Mouse (Mus musculus) gastrocnemius, postnatal 14 days (tissue): ENCODE measurements around the gene Agtrap. TPM values are rescaled to one million over a fixed set of nuclear protein-coding genes. Genes with fewer than 3 reads are reported as not detected.
"Not testable (repeated sequence)": the region's sequence is repeated elsewhere in the genome, so short reads cannot be mapped to it uniquely, and the experiment has no call there.

Source experiments
- DNase-seq: peaks from one replicate; pipeline ENCODE4 v3.0.0; 2021; ENCODE audit warnings: mixed read lengths
- intact Hi-C: fragments of 180-260 bp; cut with DNase I; formaldehyde crosslinking; loops from one replicate; pipeline ENCODE4 v1.15.1; 2025; ENCODE audit warnings: low total_unique reads
- long read RNA-seq, 2 experiments: library from polyadenylated mRNA; stranded (forward); transcript quantifications; one replicate each; pipeline ENCODE4 v2.0.0; 2021
- total RNA-seq, 2 experiments: library from RNA; stranded (reverse); gene quantifications; 2 replicates each; pipeline ENCODE4 v1.2.3; 2021

The Agtrap gene
- 10 to 100 TPM; 12.3 to 14.7 TPM for total RNA-seq
- long read RNA-seq, experiment 1, transcript Agtrap-201 (5 exons, 3,996 nt): major isoform, 9 of 15 reads
- long read RNA-seq, experiment 1, partial matches to known transcripts: 0 of 15 reads
- long read RNA-seq, experiment 1, other reads (novel, unspliced or antisense): 6 of 15 reads
- long read RNA-seq, experiment 2, transcript Agtrap-201 (5 exons, 3,996 nt): major isoform, 10 of 20 reads
- long read RNA-seq, experiment 2, partial matches to known transcripts: 0 of 20 reads
- long read RNA-seq, experiment 2, other reads (novel, unspliced or antisense): 10 of 20 reads

GRCm38 (mm10) chr4:148087907-148088527 lies at the start of gene Agtrap:
TSS of gene Agtrap (minus strand) at chr4:148088031.
- peak; percentile 96 for DNase-seq
- intact Hi-C loops: no loop called here

- DNase-seq: no peak
- intact Hi-C loops: no loop called here
Measured at GRCm38 (mm10) chr4:148137503-148137902, 49.7 kb upstream of the Agtrap start.

- DNase-seq: no peak
- intact Hi-C loops: no loop called here
Measured at GRCm38 (mm10) chr4:148134988-148135387, 47.2 kb upstream of the Agtrap start.

DNA sequence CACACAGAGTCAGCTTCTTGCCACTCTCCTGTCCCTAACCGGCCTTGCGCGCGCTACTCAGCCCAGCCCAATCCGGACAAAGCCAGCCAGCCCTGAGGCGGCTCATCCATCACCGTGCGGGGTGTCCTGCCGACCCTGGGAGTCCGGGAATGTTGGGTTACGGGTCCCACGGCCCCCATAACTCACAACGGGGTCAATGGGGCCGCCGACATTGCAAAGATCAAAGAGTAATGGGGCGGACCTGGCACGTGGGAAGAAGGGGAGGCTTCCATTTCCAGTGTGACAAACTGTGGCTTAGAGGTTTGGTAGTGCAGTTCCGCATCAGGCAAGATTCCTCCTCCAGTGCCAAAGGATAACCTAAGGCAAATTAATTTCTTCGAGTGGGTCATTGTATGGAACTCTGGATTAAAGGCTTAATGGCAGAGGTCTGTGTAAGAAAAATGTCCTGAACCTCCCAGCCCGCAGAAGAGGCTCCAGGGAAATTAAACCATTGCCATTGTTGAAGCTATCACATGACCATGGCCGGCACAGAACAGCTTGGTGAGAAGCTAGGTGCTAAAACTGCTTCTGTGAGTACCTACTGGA lies 43.8 kb upstream of the Agtrap start:
- no peak for DNase-seq
- intact Hi-C loops: no loop called here

DNA sequence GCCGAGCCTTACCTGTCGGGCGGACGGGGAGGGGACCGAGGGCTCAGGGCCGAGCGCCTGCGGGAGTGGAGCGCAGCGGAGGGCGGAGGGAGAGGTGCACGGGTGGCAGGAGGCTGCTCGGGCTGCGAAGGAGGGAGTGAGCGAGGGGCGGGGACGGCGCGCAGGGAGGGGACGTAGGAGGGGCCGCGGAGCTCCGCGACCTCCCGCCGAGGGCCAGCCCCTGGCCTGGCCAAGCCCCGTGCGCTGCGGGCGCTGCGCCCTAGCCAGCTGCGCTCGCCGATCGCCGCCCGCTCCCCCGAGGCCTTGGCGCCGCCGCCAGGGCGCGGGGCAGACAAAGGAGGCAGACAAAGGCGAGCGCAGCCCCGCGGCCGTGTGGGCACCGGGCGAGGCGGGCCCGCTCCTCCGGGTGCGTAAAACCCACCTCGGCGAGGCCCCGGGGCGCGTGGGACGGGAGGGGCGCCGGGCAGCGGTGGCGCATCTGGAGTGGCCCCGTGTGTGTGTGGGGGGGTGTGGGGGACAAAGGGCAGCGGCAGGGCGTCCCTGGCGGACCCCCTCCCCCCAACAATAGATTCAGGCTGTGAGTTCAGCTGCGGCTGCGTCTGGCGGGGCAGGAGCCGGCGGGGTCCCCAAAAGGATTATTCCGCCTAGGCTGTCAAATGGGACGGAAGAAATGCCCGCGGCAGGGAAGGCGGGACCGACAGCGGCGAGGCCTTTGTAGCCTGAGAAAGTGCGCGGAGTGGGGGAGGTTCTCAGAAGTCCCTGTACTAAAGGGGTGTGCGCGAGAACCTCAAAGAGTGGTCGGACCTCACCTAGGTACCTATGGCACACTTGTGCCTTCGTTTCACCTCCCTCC lies 43.0 kb upstream of the Agtrap start, which contains the start of gene Draxin:
Gene Draxin, minus strand, starts transcription at position 138 of the 853 bp plus-strand sequence.
- intact Hi-C loops: no loop called here
- no peak for DNase-seq

- DNase-seq: no peak
- intact Hi-C loops: no loop called here
Measured at GRCm38 (mm10) chr4:148130133-148130532, 42.3 kb upstream of the Agtrap start, which contains the start of gene Mad2l2. TSS of gene Mad2l2 (plus strand) at chr4:148130384.

DNA sequence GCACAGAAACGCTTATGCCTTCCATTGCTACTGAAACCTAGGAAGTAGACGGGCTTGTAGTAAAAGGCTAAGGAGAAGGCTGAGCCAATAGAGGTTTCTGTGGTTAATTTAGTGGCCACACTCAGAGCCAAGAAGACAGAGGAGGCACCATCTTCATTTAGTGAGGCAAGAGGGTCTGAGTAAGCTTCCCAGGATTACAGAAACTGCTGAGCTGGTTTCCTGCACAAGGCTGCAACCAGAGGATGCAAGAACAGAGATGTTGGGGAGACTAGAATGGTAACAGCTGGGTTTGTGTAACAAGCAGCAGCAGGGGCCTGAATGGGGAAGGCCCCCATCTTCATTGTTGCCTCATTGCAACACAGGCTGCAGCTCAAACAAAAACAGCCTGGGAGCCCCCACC lies 40.8 kb upstream of the Agtrap start:
- intact Hi-C loops: no loop called here
- DNase-seq: no peak

GRCm38 (mm10) chr4:148128241-148128640 lies 40.4 kb upstream of the Agtrap start:
- DNase-seq: no peak
- intact Hi-C loops: no loop called here

- no peak for DNase-seq
- intact Hi-C loops: no loop called here
Measured at GRCm38 (mm10) chr4:148122694-148123066, 34.8 kb upstream of the Agtrap start.

DNA sequence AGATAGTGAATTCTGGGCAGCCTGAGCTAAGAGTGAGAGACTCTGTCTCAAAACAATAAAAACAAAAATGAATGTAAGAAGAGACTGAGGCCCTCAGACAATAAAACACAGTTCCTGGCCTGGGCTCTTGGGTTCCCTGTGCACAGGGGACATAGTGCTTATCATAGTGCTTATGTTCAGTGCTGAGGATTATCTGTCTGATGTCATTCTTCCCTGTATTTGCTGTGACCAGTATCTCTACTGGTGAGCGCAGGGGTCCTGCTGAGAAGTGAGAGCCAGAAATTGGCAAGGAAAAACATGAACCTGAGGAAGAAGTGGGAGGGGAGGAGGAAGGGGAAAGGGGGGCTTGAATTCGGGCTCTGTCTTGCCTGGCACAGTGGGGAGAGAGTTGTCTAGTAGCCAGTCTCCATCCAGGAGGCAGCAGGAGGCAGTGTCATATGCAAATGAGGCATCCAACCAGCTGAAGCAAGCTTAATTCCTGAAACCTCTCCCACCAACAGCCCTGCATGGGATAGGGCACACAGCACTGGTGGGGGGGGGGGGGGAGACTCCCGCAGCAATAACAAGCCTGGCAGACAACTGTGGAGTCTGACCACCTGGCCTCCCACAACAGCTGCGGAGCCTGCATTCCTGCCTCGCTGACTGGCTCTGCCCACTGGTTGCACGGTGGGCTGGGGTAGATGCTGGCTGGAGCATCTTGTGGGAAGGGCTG lies 34.3 kb upstream of the Agtrap start:
- intact Hi-C loops: no loop called here
- DNase-seq: no peak

DNA sequence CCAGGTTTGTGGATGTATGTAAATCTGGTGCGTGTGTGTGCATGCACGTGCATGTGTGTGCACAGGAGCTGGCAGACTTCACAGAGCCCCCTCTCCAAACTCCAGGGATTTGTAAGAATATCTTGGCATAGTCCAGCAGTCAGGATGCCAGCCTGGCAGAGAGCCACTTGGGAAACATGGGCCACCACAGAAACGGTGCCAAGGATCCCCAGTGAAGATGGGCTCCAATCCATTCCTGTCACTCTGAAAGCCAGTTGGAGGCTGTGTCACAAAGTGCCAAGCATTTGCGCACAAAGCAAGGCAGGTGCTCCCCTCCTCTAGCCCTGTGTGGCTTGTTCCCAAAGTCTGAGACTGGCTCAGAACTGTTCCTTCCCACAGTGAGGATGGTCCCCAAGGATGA lies 33.5 kb upstream of the Agtrap start:
- intact Hi-C loops: no loop called here
- DNase-seq: no peak

DNA sequence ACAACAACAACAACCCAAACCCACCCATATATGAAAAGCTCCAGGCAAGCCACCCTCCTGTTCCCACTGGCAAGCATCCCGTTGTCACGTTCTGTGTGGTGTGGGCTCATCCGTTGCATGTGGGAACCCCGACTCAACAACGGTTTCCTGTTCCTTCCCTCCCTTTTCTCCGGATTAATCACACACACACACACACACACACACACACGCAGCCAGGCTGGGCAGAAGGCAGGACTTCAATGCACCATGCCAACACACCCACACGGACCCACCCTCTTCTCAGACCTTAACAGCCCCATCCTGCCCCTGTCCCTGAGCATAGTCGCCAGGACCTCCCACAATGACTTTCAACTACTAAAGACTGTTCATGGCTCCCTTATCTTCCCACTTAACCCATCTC lies 32.7 kb upstream of the Agtrap start:
- intact Hi-C loops: no loop called here

GRCm38 (mm10) chr4:148119578-148119977 lies 31.7 kb upstream of the Agtrap start:
- intact Hi-C loops: loop anchor here (5.0 kb wide), 1 partner anchor 33 kb away; the partner anchor contains the start of gene Fbxo6

More for the DNA sequence above, 32.7 kb upstream of the Agtrap start:
- no peak for DNase-seq

GRCm38 (mm10) chr4:148117392-148117791 lies 29.6 kb upstream of the Agtrap start:
- no peak for DNase-seq

More at GRCm38 (mm10) chr4:148119578-148119977, 31.7 kb upstream of the Agtrap start:
- not testable (repeated sequence) for DNase-seq

GRCm38 (mm10) chr4:148116657-148117056 lies 28.8 kb upstream of the Agtrap start:
- intact Hi-C loops: loop anchor here (5.0 kb wide), 1 partner anchor 36 kb away; the partner anchor contains the start of gene Fbxo6
- no peak for DNase-seq

More at GRCm38 (mm10) chr4:148117392-148117791, 29.6 kb upstream of the Agtrap start:
- intact Hi-C loops: loop anchor here (5.0 kb wide), 1 partner anchor 35 kb away; the partner anchor contains the start of gene Fbxo6

DNA sequence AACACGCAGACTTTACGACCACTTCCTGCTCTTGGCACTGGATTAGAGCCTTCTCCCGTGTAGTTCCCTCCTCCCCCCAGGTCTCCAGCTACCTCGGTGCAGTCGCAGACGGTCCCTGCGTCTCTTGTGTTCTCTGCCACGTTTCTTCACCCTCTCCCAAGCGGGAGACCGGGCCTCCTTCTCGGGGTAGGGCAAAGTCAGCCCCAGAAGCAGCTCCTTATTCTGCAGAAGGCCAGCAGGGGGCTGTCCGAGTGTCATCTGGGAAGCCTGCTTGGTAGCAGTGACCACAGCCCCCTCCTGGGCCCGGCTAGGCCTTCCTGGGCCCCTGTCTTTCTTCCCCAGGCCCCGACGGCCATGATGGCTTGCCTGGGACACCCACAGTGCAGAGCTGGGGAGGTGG lies 27.6 kb upstream of the Agtrap start:
- peak; percentile 47 for DNase-seq

GRCm38 (mm10) chr4:148114758-148115391 lies 27.0 kb upstream of the Agtrap start:
- peak; percentile 84 for DNase-seq
- intact Hi-C loops: loop anchor here (1.0 to 5.0 kb wide), 2 partner anchors 37 to 52 kb away; partner anchors contain the start of gene Fbxo6

More for the DNA sequence above, 27.6 kb upstream of the Agtrap start:
- intact Hi-C loops: loop anchor here (5.0 kb wide), 1 partner anchor 37 kb away; the partner anchor contains the start of gene Fbxo6

DNA sequence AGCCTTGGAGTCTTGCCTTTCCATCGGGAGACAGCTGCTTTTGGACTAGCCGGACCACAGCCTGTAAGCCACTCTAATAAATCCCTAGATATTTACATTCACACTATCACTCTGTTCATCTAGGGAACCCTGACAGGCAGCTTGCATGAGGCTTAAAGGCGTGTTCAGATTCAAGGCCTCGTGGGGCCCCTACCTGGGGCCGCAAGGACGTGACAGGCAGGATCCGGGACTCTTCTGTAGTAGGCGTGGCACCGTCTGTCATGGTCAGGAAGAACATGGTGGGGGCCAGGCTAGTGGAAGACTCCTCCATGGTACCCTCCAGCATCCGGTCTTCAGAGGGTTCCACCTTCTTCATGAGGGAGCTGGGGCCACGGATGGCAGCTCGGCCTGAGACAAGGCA lies 24.7 kb upstream of the Agtrap start:
- intact Hi-C loops: no loop called here
- DNase-seq: no peak
